Mouse (Mus musculus) myocyte (in vitro differentiated cells): ENCODE data around the gene Muc1.

Experiments
- MAX ChIP-seq: IDR thresholded peaks from one replicate; pipeline ENCODE4 v1.6.1; 2011; ENCODE audit warnings: low read depth, mild to moderate bottlenecking, control low read depth
- POLR2A ChIP-seq: IDR thresholded peaks from one replicate; pipeline ENCODE4 v1.6.1; 2011; ENCODE audit warnings: low read depth, mild to moderate bottlenecking, control low read depth, moderate library complexity; ENCODE audit not compliant: insufficient read length
- POLR2AphosphoS2 ChIP-seq: IDR thresholded peaks from one replicate; pipeline ENCODE4 v1.6.1; 2011; ENCODE audit warnings: low read depth, control low read depth; ENCODE audit not compliant: insufficient read length

GRCm38 (mm10) chr3:89193853-89194252 is 35.0 kb upstream of the Muc1 start:
- TF ChIP-seq MAX, result no peak
- no peak for TF ChIP-seq POLR2A
- TF ChIP-seq POLR2AphosphoS2, result no peak
